Mouse (Mus musculus): Measurements from ENCODE around the gene Tmem132e. TPM values are rescaled to one million over a fixed set of nuclear protein-coding genes. Genes with fewer than 3 reads are reported as not detected.

Tmem132e gene
- total RNA-seq, 2 experiments from 2014 or later = not detected

GRCm38 (mm10) chr11:82428801-82429200, 40.1 kb downstream of the Tmem132e start:
- DNase-seq (ENCODE audit: low spot score) = no peak

GRCm38 (mm10) chr11:82434091-82434831, 45.6 kb downstream of the Tmem132e start:
- no peak for DNase-seq (ENCODE audit: low spot score)

GRCm38 (mm10) chr11:82434832-82435182, 46.1 kb downstream of the Tmem132e start:
- no peak for DNase-seq (ENCODE audit: low spot score)

- no peak for DNase-seq (ENCODE audit: low spot score)
Observed at GRCm38 (mm10) chr11:82448485-82448884, 59.8 kb downstream of the Tmem132e start.

- no peak for DNase-seq (ENCODE audit: low spot score)
Observed at GRCm38 (mm10) chr11:82452516-82452915, 63.8 kb downstream of the Tmem132e start.

- no peak for DNase-seq (ENCODE audit: low spot score)
Observed at GRCm38 (mm10) chr11:82453230-82453629, 64.5 kb downstream of the Tmem132e start.

GRCm38 (mm10) chr11:82461326-82461725, 72.6 kb downstream of the Tmem132e start:
- DNase-seq (ENCODE audit: low spot score) = no peak

- DNase-seq (ENCODE audit: low spot score) = no peak
Observed at GRCm38 (mm10) chr11:82465536-82465935, 76.8 kb downstream of the Tmem132e start.

- DNase-seq (ENCODE audit: low spot score) = no peak
Observed at GRCm38 (mm10) chr11:82467218-82467617, 78.5 kb downstream of the Tmem132e start.

- DNase-seq (ENCODE audit: low spot score) = no peak
Observed at GRCm38 (mm10) chr11:82471076-82471475, 82.4 kb downstream of the Tmem132e start.

GRCm38 (mm10) chr11:82473137-82473621, 84.5 kb downstream of the Tmem132e start:
- no peak for DNase-seq (ENCODE audit: low spot score)

GRCm38 (mm10) chr11:82476092-82476491, 87.4 kb downstream of the Tmem132e start:
- no peak for DNase-seq (ENCODE audit: low spot score)

GRCm38 (mm10) chr11:82477412-82477811, 88.7 kb downstream of the Tmem132e start:
- no peak for DNase-seq (ENCODE audit: low spot score)

GRCm38 (mm10) chr11:82480941-82481340, 92.2 kb downstream of the Tmem132e start:
- no peak for DNase-seq (ENCODE audit: low spot score)

GRCm38 (mm10) chr11:82487359-82488086, 98.8 kb downstream of the Tmem132e start:
- DNase-seq (ENCODE audit: low spot score) = no peak

GRCm38 (mm10) chr11:82490896-82491295, 102.2 kb downstream of the Tmem132e start:
- no peak for DNase-seq (ENCODE audit: low spot score)

Other genes with a start within 250 kb of the Tmem132e start
- gene Ccl1, start 83.2 kb upstream of the Tmem132e start, total RNA-seq (2021) = not detected